Mouse (Mus musculus) CH12.LX (cell line): Measurements from ENCODE around the gene Snx17. TPM values are rescaled to one million over a fixed set of nuclear protein-coding genes. Genes with fewer than 3 reads are reported as not detected.

Source experiments
- DNase-seq: peaks from one replicate; pipeline ENCODE4 v3.0.0-alpha.2; 2013; ENCODE audit errors: extremely low read depth
- H3K27ac ChIP-seq: 2 replicates; pipeline ENCODE4 v1.5.1; 2012; ENCODE audit warnings: low read depth, mild to moderate bottlenecking, control low read depth, moderate library complexity; ENCODE audit not compliant: insufficient read depth
- H3K27me3 ChIP-seq: replicated peaks from 2 replicates; pipeline ENCODE3; 2012; ENCODE audit warnings: inconsistent platforms
- H3K36me3 ChIP-seq, 2 experiments: replicated peaks in 1 of 2; 2 replicates each; pipeline versions ENCODE3 to v1.6.1; 2012; ENCODE audit warnings: inconsistent platforms in 1 of 2, low read length in 1 of 2, mild to moderate bottlenecking in 1 of 2, mixed read lengths in 1 of 2, moderate library complexity in 1 of 2; ENCODE audit not compliant: control insufficient read depth in 1 of 2, insufficient read depth in 1 of 2
- H3K4me1 ChIP-seq, 2 experiments: 2 replicates each; pipeline ENCODE4 v1.6.1; 2012; ENCODE audit warnings: inconsistent platforms in 1 of 2, moderate library complexity in 1 of 2; ENCODE audit not compliant: insufficient read depth in 2 of 2, control insufficient read depth in 1 of 2
- H3K4me2 ChIP-seq: 2 replicates; pipeline ENCODE4 v1.6.1; 2012; ENCODE audit warnings: low read depth, mild to moderate bottlenecking, control low read depth; ENCODE audit not compliant: poor library complexity, insufficient read depth, severe bottlenecking
- H3K4me3 ChIP-seq, 3 experiments: fragments of 150-350 bp in 1 of 3; sonication (generic) in 1 of 3; replicated peaks in 1 of 3; 2 replicates each; pipeline versions ENCODE3 to v1.5.1; 2011 to 2012; ENCODE audit warnings: low read depth in 2 of 3, low read length in 2 of 3, mild to moderate bottlenecking in 2 of 3, moderate library complexity in 2 of 3, control low read depth in 1 of 3, improper control_type of control experiment in 1 of 3, inconsistent platforms in 1 of 3, mixed read lengths in 1 of 3; ENCODE audit not compliant: poor library complexity in 1 of 3
- H3K79me2 ChIP-seq: replicated peaks from 2 replicates; pipeline ENCODE4 v1.6.1; 2012; ENCODE audit warnings: mild to moderate bottlenecking, moderate library complexity; ENCODE audit not compliant: control insufficient read depth, poor library complexity, insufficient read depth, severe bottlenecking; ENCODE audit errors: extremely low read depth
- H3K9ac ChIP-seq: 2 replicates; pipeline ENCODE4 v1.6.1; 2012; ENCODE audit warnings: low read depth, mild to moderate bottlenecking, control low read depth, moderate library complexity; ENCODE audit not compliant: insufficient read depth
- H3K9me3 ChIP-seq: replicated peaks from 2 replicates; pipeline ENCODE3; 2012; ENCODE audit warnings: low read length, inconsistent platforms, mixed read lengths
- BHLHE40 ChIP-seq: IDR thresholded peaks from 2 replicates; pipeline ENCODE4 v1.6.1; 2011; ENCODE audit warnings: mild to moderate bottlenecking, low read depth, low read length, improper control_type of control experiment
- E2F4 ChIP-seq: IDR thresholded peaks from 2 replicates; pipeline ENCODE4 v1.6.1; 2011; ENCODE audit warnings: low read depth, low read length, improper control_type of control experiment; ENCODE audit not compliant: insufficient replicate concordance
- ELF1 ChIP-seq: IDR thresholded peaks from 2 replicates; pipeline ENCODE4 v1.6.1; 2014; ENCODE audit warnings: low read depth, mild to moderate bottlenecking, inconsistent platforms, low read length, improper control_type of control experiment
- EP300 ChIP-seq: IDR thresholded peaks from 2 replicates; pipeline ENCODE4 v1.6.1; 2011; ENCODE audit warnings: low read length, improper control_type of control experiment
- ETS1 ChIP-seq: conservative IDR thresholded peaks from 2 replicates; pipeline ENCODE4 v1.6.1; 2012; ENCODE audit warnings: low read depth, mild to moderate bottlenecking, inconsistent platforms, low read length, improper control_type of control experiment, moderate library complexity
- JUND ChIP-seq: conservative IDR thresholded peaks from 2 replicates; pipeline ENCODE4 v1.6.1; 2011; ENCODE audit warnings: low read depth, low read length, improper control_type of control experiment
- MAZ ChIP-seq: IDR thresholded peaks from 2 replicates; pipeline ENCODE4 v1.6.1; 2012; ENCODE audit warnings: low read depth, mild to moderate bottlenecking, inconsistent platforms, low read length, improper control_type of control experiment, moderate library complexity
- PAX5 ChIP-seq: IDR thresholded peaks from 2 replicates; pipeline ENCODE4 v1.6.1; 2012; ENCODE audit warnings: low read length, inconsistent platforms, mixed read lengths
- POLR2A ChIP-seq: IDR thresholded peaks from 2 replicates; pipeline ENCODE4 v1.6.1; 2011; ENCODE audit warnings: low read depth, mild to moderate bottlenecking, improper control_type of control experiment, low read length
- POLR2AphosphoS2 ChIP-seq: IDR thresholded peaks from 2 replicates; pipeline ENCODE4 v1.6.1; 2011; ENCODE audit warnings: low read depth, low read length, improper control_type of control experiment
- RCOR1 ChIP-seq: conservative IDR thresholded peaks from 2 replicates; pipeline ENCODE4 v1.6.1; 2012; ENCODE audit warnings: low read depth, mild to moderate bottlenecking, inconsistent platforms, low read length, improper control_type of control experiment
- SIN3A ChIP-seq: IDR thresholded peaks from 2 replicates; pipeline ENCODE4 v1.6.1; 2012; ENCODE audit warnings: low read length, improper control_type of control experiment, inconsistent platforms
- TCF12 ChIP-seq: IDR thresholded peaks from 2 replicates; pipeline ENCODE4 v1.6.1; 2014; ENCODE audit warnings: low read depth, mild to moderate bottlenecking, inconsistent platforms, low read length, improper control_type of control experiment
- ZMIZ1 ChIP-seq: IDR thresholded peaks from 2 replicates; pipeline ENCODE4 v1.6.1; 2012; ENCODE audit warnings: low read depth, mild to moderate bottlenecking, inconsistent platforms, low read length, improper control_type of control experiment
- dilution Hi-C: fragments of 300-500 bp; cut with MboI; formaldehyde crosslinking; loops from 2 replicates; pipeline ENCODE4 v1.14.3; 2020; ENCODE audit warnings: low sequenced_read_pairs; ENCODE audit not compliant: extremely low pct_unique_long_range_greater_than_20kb, extremely low pct_ligation_motif_present
- in situ Hi-C: fragments of 300-500 bp; cut with MboI; formaldehyde crosslinking; loops from 3 replicates; pipeline ENCODE4 v1.14.3; 2019; ENCODE audit warnings: low sequenced_read_pairs, low pct_ligation_motif_present, low pct_unique_long_range_greater_than_20kb, mixed read lengths
- polyA plus RNA-seq: library from polyadenylated mRNA; unstranded; fragments of >175 nt; gene quantifications from 2 replicates; pipeline ENCODE4 v1.2.1, GENCODE M21; 2012; ENCODE audit warnings: low read depth; ENCODE audit not compliant: insufficient read length
- total RNA-seq, 2 experiments: library from RNA; depleted of rRNA; stranded (reverse); fragments of 300-350 nt in 1 of 2; fragments of >200 nt in 1 of 2; gene quantifications; 2 replicates each; pipeline ENCODE4 v1.2.3; 2012 to 2014

Gene Snx17
- total and polyA plus RNA-seq, 3 experiments: 56.7 to 63.9 (median 61.5) TPM

- H3K4me3 ChIP-seq: no peak overlapping the region
- in situ Hi-C loops (no loop called here), dilution Hi-C loops (no loop called here)
- peaks cover 61 to 74% of the 10 kb centered on the region in 2 experiments for H3K36me3 ChIP-seq
- H3K4me1 ChIP-seq: peaks cover 8 to 36% of the 10 kb centered on the region in 2 experiments
- no peak for DNase-seq
- no peak for TF ChIP-seq ELF1
- no peak for TF ChIP-seq TCF12
- TF ChIP-seq BHLHE40: no peak
- TF ChIP-seq E2F4: no peak
- no peak for TF ChIP-seq ETS1
- no peak for TF ChIP-seq EP300
- TF ChIP-seq POLR2A: no peak
- peaks cover 22% of the 10 kb centered on the region for H3K79me2 ChIP-seq
- no peak overlapping the region for H3K9ac ChIP-seq
- no peaks in the 10 kb centered on the region for H3K27me3 ChIP-seq
- H3K9me3 ChIP-seq: no peaks in the 10 kb centered on the region
- H3K27ac ChIP-seq: no peak overlapping the region
- H3K4me2 ChIP-seq: no peak overlapping the region
Measured at GRCm38 (mm10) chr5:31198170-31198569, 5.1 kb downstream of the Snx17 start.

GRCm38 (mm10) chr5:31198616-31199320 lies 5.7 kb downstream of the Snx17 start:
- Histone ChIP-seq H3K27me3 (no peaks in the 10 kb centered on the region), H3K79me2 (peaks cover 18% of the 10 kb centered on the region), H3K4me1 (peaks cover 8 to 38% of the 10 kb centered on the region in 2 experiments), H3K27ac (no peak overlapping the region), H3K9me3 (no peaks in the 10 kb centered on the region), H3K9ac (no peak overlapping the region), H3K4me2 (no peak overlapping the region), H3K4me3 (no peak overlapping the region), H3K36me3 (peaks cover 65 to 80% of the 10 kb centered on the region in 2 experiments)
- no peak for DNase-seq
- in situ Hi-C loops: no loop called here
- TF ChIP-seq JUND (no peak), POLR2AphosphoS2 (peak; percentile 84), ZMIZ1 (peak; percentile 75; the same call in 1 of the 2 replicates)
- dilution Hi-C loops: no loop called here

- TF ChIP-seq PAX5 (no peak), MAZ (no peak), SIN3A (no peak), EP300 (no peak), RCOR1 (no peak), POLR2AphosphoS2 (peak; percentile 23; the same call in 1 of the 2 replicates)
- TF ChIP-seq, all 38 proteins: peak for 1
- Histone ChIP-seq H3K4me3 (no peak overlapping the region), H3K4me2 (no peak overlapping the region), H3K79me2 (peaks cover 11% of the 10 kb centered on the region), H3K9ac (no peak overlapping the region), H3K27me3 (no peaks in the 10 kb centered on the region), H3K27ac (no peak overlapping the region), H3K9me3 (no peaks in the 10 kb centered on the region), H3K4me1 (peaks cover 8 to 35% of the 10 kb centered on the region in 2 experiments), H3K36me3 (peaks cover 70 to 85% of the 10 kb centered on the region in 2 experiments)
- DNase-seq: no peak
- in situ Hi-C loops: no loop called here
- dilution Hi-C loops: no loop called here
Measured at GRCm38 (mm10) chr5:31199321-31199892, 6.4 kb downstream of the Snx17 start.
